Mouse (Mus musculus): ENCODE data around the gene Mrpl23. TPM values are rescaled to one million over a fixed set of nuclear protein-coding genes. Genes with fewer than 3 reads are reported as not detected.

Gene Mrpl23
- polyA plus RNA-seq, 1 experiment = 74.0 TPM

DNA sequence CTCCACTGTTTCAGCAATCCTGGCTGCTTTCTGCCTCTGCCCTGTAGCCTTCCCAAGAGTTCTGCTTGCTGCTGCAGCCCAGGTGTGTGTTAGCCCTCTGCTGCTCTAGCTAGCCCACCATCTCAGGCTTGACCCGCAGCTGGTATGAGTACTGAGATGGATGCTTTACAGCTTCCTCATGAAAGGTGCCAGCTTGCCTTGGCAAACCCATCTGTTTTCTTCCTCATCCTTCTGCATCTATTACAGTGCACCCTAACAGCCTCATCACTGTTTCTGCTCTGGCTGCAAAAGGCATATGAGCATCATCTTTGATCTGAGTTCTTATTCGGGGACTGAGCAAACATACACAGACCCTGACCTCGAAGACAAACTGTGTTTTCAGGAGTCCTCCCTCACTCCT is 53.4 kb downstream of the Mrpl23 start:
- H3K4me3 ChIP-seq (ENCODE audit: insufficient read depth, low read length) = no peak overlapping the region
- peaks cover 7% of the 10 kb centered on the region for H3K4me1 ChIP-seq (ENCODE audit: control insufficient read depth, insufficient read depth, low read length)
- H3K27ac ChIP-seq (ENCODE audit: insufficient read depth, low read length) = no peak overlapping the region
- no peak for TF ChIP-seq POLR2A (IDR thresholded peaks at IDR 0.05; ENCODE audit: extremely low read depth, insufficient read depth, low read length)
- no peak for TF ChIP-seq CTCF (IDR thresholded peaks at IDR 0.05; ENCODE audit: extremely low read depth, insufficient read depth, low read length)

GRCm38 (mm10) chr7:142588282-142588941 is 55.9 kb downstream of the Mrpl23 start:
- peak overlapping the region; percentile 74 for H3K27ac ChIP-seq (ENCODE audit: insufficient read depth, low read length)
- no peak overlapping the region for H3K4me3 ChIP-seq (ENCODE audit: insufficient read depth, low read length)
- TF ChIP-seq CTCF (IDR thresholded peaks at IDR 0.05; ENCODE audit: extremely low read depth, insufficient read depth, low read length) = no peak
- TF ChIP-seq POLR2A (IDR thresholded peaks at IDR 0.05; ENCODE audit: extremely low read depth, insufficient read depth, low read length) = no peak
- peaks cover 7% of the 10 kb centered on the region for H3K4me1 ChIP-seq (ENCODE audit: control insufficient read depth, insufficient read depth, low read length)

Other genes with a start within 250 kb of the Mrpl23 start
- gene Krtap5-1, start 235.6 kb upstream of the Mrpl23 start, polyA plus RNA-seq (2012; rRNA removed) = not detected in 2 replicates
- gene Krtap5-4, start 229.1 kb upstream of the Mrpl23 start, polyA plus RNA-seq (2012; rRNA removed) = not detected in 2 replicates
- 43.0 and 45.7 TPM in 2 replicates for gene Ifitm10, start 158.9 kb upstream of the Mrpl23 start, polyA plus RNA-seq (2012; rRNA removed)
- gene Gm49369, start 150.0 kb upstream of the Mrpl23 start, polyA plus RNA-seq (2012; rRNA removed) = 0.45 and 1.4 TPM in 2 replicates
- gene Ctsd, start 144.6 kb upstream of the Mrpl23 start, polyA plus RNA-seq (2012; rRNA removed) = 421 and 455 TPM in 2 replicates
- gene Syt8, start 97.8 kb upstream of the Mrpl23 start, polyA plus RNA-seq (2012; rRNA removed) = not detected in 2 replicates
- gene Tnni2, start 90.9 kb upstream of the Mrpl23 start, polyA plus RNA-seq (2012; rRNA removed) = 0.86 and 1.4 TPM in 2 replicates
- gene Lsp1, start 71.9 kb upstream of the Mrpl23 start, polyA plus RNA-seq (2012; rRNA removed) = 10.2 and 12.2 TPM in 2 replicates
- gene Tnnt3, start 33.9 kb upstream of the Mrpl23 start, polyA plus RNA-seq (2012; rRNA removed) = 0.19 and 0.40 TPM in 2 replicates
- gene Igf2, start 134.1 kb downstream of the Mrpl23 start, polyA plus RNA-seq (2012; rRNA removed) = 56.8 and 69.6 TPM in 2 replicates
- gene Gm49394, start 137.3 kb downstream of the Mrpl23 start, polyA plus RNA-seq (2012; rRNA removed) = not detected in 2 replicates
- gene Ins2, start 210.7 kb downstream of the Mrpl23 start, polyA plus RNA-seq (2012; rRNA removed) = not detected in 2 replicates

Data from cortical plate, adult 2 months (tissue).